Mouse (Mus musculus): ENCODE measurements around the gene Cacna2d4. TPM values are rescaled to one million over a fixed set of nuclear protein-coding genes. Genes with fewer than 3 reads are reported as not detected.

Cacna2d4 gene
- polyA plus RNA-seq, 1 experiment from 2014 or later: not detected

DNA sequence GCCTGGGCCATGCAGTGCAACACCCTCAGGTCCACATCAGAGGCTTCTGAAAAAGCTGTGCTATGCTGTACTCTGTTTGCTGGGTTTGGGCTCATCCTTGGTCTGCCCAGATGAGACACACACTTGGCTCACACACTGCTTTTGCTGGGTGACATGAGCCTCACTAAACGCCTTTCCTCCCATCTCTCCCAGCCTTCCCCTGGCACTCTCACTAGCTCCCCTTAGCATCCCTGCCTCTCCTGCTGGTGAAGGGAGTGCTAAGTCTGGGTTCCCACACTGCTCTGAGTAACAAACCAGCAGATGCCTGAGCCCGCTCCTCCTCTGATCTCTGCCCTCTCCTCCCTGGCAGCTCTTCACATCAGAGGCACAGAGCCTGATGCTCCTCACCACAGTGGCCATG, 40.4 kb downstream of the Cacna2d4 start:
- Histone ChIP-seq H3K4me1 (no peaks in the 10 kb centered on the region), H3K36me3 (no peaks in the 10 kb centered on the region), H3K4me3 (no peak overlapping the region), H3K27me3 (ENCODE audit: low read depth, poor library complexity, severe bottlenecking) (no peaks in the 10 kb centered on the region), H3K27ac (no peak overlapping the region), H3K9me3 (replicated peaks) (no peaks in the 10 kb centered on the region; the same call in 1 of the 2 replicates)
- no peak for DNase-seq (ENCODE audit: low spot score)
- WGBS: 74% methylated on average over 2 of the region's 2 CpGs

DNA sequence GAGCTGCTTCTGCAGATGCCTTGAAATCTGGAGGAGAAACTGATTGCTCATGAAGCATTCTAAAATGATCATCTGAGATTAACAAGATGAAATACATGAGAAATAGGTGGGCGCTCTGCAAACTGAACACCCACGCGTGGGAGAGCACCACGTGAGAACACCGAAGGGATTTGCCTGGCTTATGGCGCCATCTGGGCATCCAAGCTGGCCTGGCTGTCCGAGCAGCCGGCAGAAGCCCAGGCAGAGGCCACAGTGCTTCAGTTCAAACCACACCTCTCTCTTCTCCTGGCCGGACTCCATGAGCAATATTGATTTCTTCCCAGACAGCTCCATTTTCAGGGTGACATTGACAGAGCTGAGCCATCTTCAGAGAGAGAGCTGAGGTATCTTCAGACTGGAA, 44.4 kb downstream of the Cacna2d4 start:
- WGBS: 80% methylated on average over 9 of the region's 9 CpGs
- H3K27me3 ChIP-seq (ENCODE audit: low read depth, poor library complexity, severe bottlenecking): no peaks in the 10 kb centered on the region
- no peaks in the 10 kb centered on the region for H3K4me1 ChIP-seq
- DNase-seq (ENCODE audit: low spot score): no peak
- H3K36me3 ChIP-seq: no peaks in the 10 kb centered on the region
- H3K4me3 ChIP-seq: no peak overlapping the region
- no peak overlapping the region for H3K27ac ChIP-seq
- no peaks in the 10 kb centered on the region for H3K9me3 ChIP-seq (replicated peaks)

DNA sequence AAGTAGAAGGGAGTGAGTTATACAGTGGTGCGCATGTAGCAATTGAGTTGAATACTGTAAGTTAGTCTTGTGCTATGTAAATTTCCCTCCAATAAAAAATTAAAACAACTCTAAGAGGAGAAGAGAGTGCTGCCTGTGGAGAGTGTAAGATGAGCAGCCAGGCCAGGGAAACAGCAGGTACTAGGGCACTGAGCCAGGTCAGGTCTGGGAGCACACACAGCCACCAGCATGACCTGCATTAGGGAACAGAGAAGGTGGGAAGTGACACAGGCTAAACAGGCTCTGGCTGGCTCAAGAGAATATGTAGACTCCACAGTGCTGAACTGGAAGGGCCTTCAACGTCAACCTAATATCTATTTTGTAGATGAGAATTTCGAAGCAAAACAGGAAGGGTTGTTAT, 65.0 kb downstream of the Cacna2d4 start:
- Histone ChIP-seq H3K27me3 (ENCODE audit: low read depth, poor library complexity, severe bottlenecking) (no peaks in the 10 kb centered on the region), H3K4me3 (no peak overlapping the region), H3K27ac (no peak overlapping the region), H3K9me3 (replicated peaks) (no peaks in the 10 kb centered on the region), H3K36me3 (no peaks in the 10 kb centered on the region), H3K4me1 (no peaks in the 10 kb centered on the region)
- no peak for DNase-seq (ENCODE audit: low spot score)
- 94% methylated on average over 3 of the region's 3 CpGs for WGBS

DNA sequence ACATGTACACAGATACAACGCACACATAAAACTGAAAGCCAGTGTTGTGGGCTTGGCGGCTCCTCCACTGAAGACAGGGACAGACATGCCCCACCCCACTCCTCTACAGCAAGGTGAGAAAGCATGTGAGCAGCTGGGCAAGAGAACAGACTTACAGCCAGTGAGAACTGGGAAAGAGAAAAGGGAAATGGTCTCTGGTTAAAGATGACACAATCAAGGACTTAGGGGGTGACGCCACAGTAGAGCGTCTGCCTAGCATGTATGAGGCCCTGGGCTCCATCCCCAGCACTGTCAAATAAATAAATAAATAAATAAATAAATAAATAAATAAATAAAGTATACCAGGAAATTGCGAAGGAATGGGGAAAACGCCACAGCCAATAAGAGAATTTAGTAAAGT, 67.0 kb downstream of the Cacna2d4 start:
- no peaks in the 10 kb centered on the region for H3K36me3 ChIP-seq
- no peak overlapping the region for H3K27ac ChIP-seq
- H3K4me3 ChIP-seq: no peak overlapping the region
- H3K27me3 ChIP-seq (ENCODE audit: low read depth, poor library complexity, severe bottlenecking): no peaks in the 10 kb centered on the region
- no peaks in the 10 kb centered on the region for H3K9me3 ChIP-seq (replicated peaks)
- WGBS: 84% methylated on average over 6 of the region's 6 CpGs
- DNase-seq (ENCODE audit: low spot score): no peak
- H3K4me1 ChIP-seq: no peaks in the 10 kb centered on the region

DNA sequence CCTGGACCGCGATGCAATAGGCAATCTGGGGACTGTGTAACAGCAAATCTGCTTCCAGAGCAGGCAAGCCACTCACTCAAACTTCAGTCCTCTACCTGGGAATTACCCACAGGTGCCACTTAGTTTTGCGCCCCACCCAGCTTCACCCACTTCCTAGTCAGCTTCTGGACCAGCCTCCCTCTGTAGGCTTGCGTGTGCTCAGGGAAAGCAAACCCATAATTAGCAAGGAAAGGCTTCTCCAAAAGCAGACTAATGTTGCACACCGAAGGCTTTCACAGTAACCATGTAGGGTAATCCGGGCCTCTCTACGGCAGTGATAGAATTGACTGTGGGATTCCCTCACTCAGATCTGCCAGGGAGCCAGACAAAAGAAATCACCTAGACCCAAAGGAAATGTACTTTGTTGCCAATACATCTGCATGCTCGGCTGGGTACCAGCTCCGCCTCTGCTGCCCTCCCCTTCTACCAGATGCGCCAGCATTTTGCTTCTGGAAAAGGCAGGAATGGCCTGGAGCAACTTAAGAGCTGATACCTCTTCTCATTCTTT, 71.6 kb downstream of the Cacna2d4 start:
- Histone ChIP-seq H3K27me3 (ENCODE audit: low read depth, poor library complexity, severe bottlenecking) (no peaks in the 10 kb centered on the region), H3K4me3 (no peak overlapping the region), H3K4me1 (peaks cover 6% of the 10 kb centered on the region), H3K9me3 (replicated peaks) (no peaks in the 10 kb centered on the region), H3K36me3 (no peaks in the 10 kb centered on the region), H3K27ac (no peak overlapping the region)
- WGBS: 67% methylated on average over 10 of the region's 10 CpGs
- DNase-seq (ENCODE audit: low spot score): no peak

DNA sequence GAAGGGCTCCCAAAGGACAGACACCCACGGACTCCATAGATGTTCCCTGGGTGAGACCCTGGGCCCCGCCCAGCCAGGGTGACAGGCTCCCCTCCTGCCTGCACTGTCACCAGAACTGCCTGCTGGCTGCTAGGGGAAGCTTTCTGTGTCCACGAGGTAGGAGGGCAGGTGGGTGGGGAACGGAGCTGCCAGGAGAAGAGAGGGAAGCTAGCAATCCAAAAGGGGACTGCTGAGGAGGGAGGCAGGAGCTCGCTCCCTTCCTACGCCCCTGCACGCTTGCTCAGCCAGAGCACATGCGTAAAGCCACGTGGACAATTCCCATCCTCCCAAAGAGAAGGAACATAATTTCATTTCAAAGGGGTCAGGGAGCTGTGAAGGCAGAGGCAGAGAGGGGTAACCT, 73.8 kb downstream of the Cacna2d4 start:
- Histone ChIP-seq H3K36me3 (no peaks in the 10 kb centered on the region), H3K27me3 (ENCODE audit: low read depth, poor library complexity, severe bottlenecking) (no peaks in the 10 kb centered on the region; the same call in 1 of the 2 replicates), H3K9me3 (replicated peaks) (no peaks in the 10 kb centered on the region), H3K27ac (0 out of 2 replicates have a peak overlapping the region, but pooled peaks have one; percentile 14), H3K4me3 (no peak overlapping the region), H3K4me1 (peaks cover 15% of the 10 kb centered on the region)
- no peak for DNase-seq (ENCODE audit: low spot score)
- WGBS: 55% methylated on average over 9 of the region's 9 CpGs

DNA sequence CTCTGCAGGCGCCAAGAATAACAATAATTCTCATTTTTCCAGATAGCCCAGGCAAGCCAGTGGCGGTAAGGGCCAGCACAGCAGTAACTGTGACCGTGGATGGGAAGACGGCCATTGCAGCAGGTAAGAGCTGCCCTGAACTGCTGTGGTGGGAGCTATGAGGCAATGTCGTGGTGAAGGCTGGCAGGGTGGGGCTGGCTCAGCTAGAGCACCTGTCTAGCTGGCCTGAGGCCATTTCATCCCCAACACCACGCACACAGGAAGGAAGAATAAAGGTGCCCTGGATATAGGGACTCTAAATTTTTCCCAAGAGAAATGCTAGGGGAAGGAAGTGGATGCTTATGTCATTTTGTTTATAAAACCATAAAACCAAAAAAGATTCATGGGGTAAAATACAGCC, 76.1 kb downstream of the Cacna2d4 start:
- no peak for DNase-seq (ENCODE audit: low spot score)
- Histone ChIP-seq H3K4me3 (no peak overlapping the region), H3K27me3 (ENCODE audit: low read depth, poor library complexity, severe bottlenecking) (no peaks in the 10 kb centered on the region; the same call in 1 of the 2 replicates), H3K4me1 (peaks cover 15% of the 10 kb centered on the region), H3K9me3 (replicated peaks) (no peaks in the 10 kb centered on the region), H3K36me3 (no peaks in the 10 kb centered on the region), H3K27ac (no peak overlapping the region)
- WGBS: 88% methylated on average over 6 of the region's 6 CpGs

DNA sequence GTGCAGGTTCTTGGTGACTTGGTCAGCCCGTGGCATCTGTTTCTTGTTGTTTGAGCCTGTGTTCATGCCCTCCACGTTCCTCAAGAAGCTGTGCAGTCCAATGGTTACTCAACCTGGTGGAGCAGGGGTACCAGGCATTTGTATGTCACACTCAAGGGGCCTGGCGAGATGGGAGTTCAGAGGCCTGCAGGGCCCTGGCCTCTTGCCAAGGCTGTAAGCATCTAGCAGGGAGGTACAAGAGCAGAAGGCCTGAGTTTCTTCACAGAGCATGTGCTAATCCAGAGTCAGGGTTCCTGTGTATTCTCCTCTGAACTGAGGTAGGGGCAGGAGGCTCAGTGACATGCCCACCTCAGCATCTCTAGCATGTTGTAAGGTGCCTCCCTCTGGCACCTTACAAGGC, 76.8 kb downstream of the Cacna2d4 start:
- Histone ChIP-seq H3K27ac (no peak overlapping the region), H3K27me3 (ENCODE audit: low read depth, poor library complexity, severe bottlenecking) (no peaks in the 10 kb centered on the region; the same call in 1 of the 2 replicates), H3K4me3 (no peak overlapping the region), H3K36me3 (no peaks in the 10 kb centered on the region), H3K4me1 (peaks cover 15% of the 10 kb centered on the region), H3K9me3 (replicated peaks) (no peaks in the 10 kb centered on the region)
- no peak for DNase-seq (ENCODE audit: low spot score)
- 75% methylated on average over 3 of the region's 3 CpGs for WGBS

DNA sequence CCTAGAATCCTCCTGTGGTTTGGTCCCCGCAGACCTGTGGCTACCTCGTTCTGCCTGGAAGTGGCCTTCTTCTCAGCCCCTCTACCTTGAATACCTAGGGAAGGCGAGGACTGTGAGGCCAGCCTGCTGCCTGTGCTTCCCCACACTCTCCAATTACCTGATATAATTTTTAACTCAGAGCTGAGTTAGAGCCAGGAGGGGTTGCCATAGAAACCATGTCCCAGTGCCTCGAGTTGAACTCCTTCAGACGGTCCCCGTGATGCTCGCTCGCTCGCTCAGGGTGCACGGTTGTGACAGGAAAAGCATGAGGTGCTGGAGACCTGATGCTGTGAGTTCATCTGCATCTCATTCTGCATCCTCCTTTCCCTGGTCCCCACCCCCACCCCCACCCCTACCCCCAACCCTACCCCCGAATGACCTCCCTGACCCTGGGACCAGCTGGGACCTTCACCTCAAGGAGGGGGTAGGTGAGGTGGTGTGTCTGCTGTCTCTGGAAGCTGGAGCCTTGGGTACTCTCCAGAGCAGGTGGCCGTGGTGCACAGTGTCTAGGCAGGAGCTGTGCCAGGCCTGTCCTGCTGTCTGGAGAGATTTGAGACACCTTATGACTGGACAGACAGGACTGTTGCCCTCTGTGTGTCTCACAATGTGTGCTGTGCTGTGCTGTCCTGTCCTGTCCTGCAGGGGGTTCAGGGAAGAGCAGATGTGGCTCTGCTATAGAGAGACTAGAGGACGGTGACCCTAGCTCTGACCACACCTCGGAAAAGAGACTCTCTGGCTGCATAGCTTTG, 77.5 kb downstream of the Cacna2d4 start:
- H3K4me3 ChIP-seq: no peak overlapping the region
- 58% methylated on average over 14 of the region's 14 CpGs for WGBS
- H3K27ac ChIP-seq: no peak overlapping the region
- no peaks in the 10 kb centered on the region for H3K9me3 ChIP-seq (replicated peaks)
- DNase-seq (ENCODE audit: low spot score): no peak
- no peaks in the 10 kb centered on the region for H3K36me3 ChIP-seq
- H3K4me1 ChIP-seq: peaks cover 15% of the 10 kb centered on the region
- H3K27me3 ChIP-seq (ENCODE audit: low read depth, poor library complexity, severe bottlenecking): no peaks in the 10 kb centered on the region; the same call in 1 of the 2 replicates

DNA sequence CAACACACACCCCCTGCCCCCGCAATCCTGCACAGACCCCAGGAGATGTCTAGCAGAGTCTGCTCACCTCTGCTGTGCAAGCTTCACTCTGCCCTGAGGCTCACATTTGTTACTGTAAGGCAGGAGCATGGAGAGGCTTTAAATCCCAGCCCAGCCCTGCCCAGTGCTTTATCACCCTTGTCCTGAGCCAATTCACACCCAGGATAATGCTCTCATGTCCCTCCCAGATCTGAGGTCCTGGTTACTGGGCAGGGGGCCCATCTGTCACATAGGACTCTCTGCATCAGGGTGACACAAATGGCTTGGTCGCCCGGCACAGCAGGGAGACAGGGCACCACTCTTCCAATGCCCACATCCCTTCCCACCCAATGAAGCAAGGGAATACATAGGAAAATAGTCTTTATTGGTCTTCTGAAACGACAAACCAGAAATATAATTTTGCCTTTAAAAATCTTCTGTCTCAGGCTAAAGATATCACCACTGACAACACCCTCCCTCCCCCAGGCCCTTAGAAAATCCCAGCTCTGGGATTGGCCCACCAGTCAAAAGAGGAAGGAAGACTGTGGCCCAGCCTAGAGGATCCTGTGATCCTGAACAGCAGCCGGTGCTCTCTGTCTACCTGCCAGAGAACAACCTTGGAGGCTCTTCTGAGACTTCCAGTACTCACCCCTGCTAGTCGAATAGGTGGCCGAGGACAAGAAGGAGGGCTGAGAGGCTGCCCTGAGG, 78.6 kb downstream of the Cacna2d4 start:
- no peak for DNase-seq (ENCODE audit: low spot score)
- Histone ChIP-seq H3K36me3 (no peaks in the 10 kb centered on the region), H3K9me3 (replicated peaks) (no peaks in the 10 kb centered on the region), H3K4me1 (peaks cover 15% of the 10 kb centered on the region), H3K27ac (no peak overlapping the region), H3K4me3 (no peak overlapping the region), H3K27me3 (ENCODE audit: low read depth, poor library complexity, severe bottlenecking) (no peaks in the 10 kb centered on the region; the same call in 1 of the 2 replicates)
- WGBS: 37% methylated on average over 7 of the region's 7 CpGs

DNA sequence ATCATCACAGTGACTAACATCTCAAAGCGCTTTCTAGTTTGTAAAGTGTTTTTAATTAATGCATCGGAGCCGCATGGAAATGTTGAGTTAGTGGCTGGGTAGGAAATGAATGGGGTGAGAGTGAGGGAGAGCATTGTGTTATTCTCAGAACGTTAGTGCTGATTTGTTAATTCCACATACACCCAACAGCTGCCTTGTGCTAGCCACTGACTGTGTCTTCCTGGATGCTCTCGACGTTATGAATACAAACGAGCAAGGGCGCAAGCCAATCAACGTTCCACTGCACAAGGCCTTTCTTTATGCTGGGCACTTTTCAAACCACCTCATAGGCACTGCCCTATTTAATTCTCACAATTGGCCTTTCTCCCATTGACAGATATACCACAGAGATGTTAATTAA, 82.4 kb downstream of the Cacna2d4 start:
- Histone ChIP-seq H3K27me3 (ENCODE audit: low read depth, poor library complexity, severe bottlenecking) (peaks cover 17% of the 10 kb centered on the region), H3K4me1 (peaks cover 7% of the 10 kb centered on the region), H3K4me3 (no peak overlapping the region), H3K36me3 (no peaks in the 10 kb centered on the region), H3K27ac (no peak overlapping the region), H3K9me3 (replicated peaks) (no peaks in the 10 kb centered on the region)
- no peak for DNase-seq (ENCODE audit: low spot score)
- WGBS: 86% methylated on average over 9 of the region's 9 CpGs

DNA sequence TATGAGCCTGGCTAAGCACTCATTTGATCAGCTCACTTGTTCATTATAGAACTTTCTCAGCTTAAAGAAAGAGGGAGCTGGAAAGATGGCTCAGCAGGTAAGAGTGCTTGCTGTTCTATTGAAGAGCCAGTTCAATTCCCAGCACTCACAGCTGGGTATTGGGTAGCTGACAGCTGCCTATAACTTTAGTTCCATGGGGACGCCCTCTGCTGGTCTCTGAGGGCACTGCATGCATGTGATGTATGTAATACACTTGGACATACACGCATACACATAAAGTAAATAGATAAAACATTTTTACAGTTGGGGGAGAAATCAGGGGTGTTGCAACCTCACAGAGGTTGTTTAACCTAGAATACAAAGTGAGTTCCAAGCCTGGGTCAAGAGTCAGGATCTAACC, 83.0 kb downstream of the Cacna2d4 start:
- Histone ChIP-seq H3K4me1 (0 out of 2 replicates have a peak, but pooled peaks cover 5% of the 10 kb centered on the region), H3K27me3 (ENCODE audit: low read depth, poor library complexity, severe bottlenecking) (peaks cover 23% of the 10 kb centered on the region), H3K9me3 (replicated peaks) (no peaks in the 10 kb centered on the region), H3K27ac (no peak overlapping the region), H3K36me3 (no peaks in the 10 kb centered on the region), H3K4me3 (no peak overlapping the region)
- 85% methylated on average over 2 of the region's 2 CpGs for WGBS
- no peak for DNase-seq (ENCODE audit: low spot score)

DNA sequence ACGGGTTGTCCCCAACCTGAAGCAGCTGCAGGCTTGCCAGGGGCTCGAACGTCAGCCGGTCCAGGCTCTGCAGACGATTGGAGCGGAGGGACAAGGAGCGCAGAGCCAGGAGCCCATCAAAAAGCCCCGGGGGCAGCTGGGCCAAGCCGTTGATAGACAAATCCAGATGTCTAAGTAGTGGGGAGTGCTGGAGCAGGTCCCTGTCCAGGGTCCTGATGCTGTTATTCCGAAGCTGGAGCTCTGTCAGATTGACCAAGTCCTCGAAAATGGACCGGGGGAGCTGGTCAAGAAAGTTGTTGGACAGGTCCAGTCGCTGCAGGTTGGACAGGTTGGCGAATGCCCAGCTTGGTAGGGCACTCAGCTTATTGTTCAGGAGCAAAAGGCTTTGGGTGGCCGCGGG, 84.2 kb downstream of the Cacna2d4 start:
- DNase-seq (ENCODE audit: low spot score): peak; percentile 81
- H3K36me3 ChIP-seq: no peaks in the 10 kb centered on the region
- H3K9me3 ChIP-seq (replicated peaks): no peaks in the 10 kb centered on the region
- 0 out of 2 replicates have a peak, but pooled peaks cover 5% of the 10 kb centered on the region for H3K4me1 ChIP-seq
- H3K27me3 ChIP-seq (ENCODE audit: low read depth, poor library complexity, severe bottlenecking): peaks cover 34% of the 10 kb centered on the region
- H3K27ac ChIP-seq: no peak overlapping the region
- 30% methylated on average over 16 of the region's 16 CpGs for WGBS
- no peak overlapping the region for H3K4me3 ChIP-seq
